Mouse (Mus musculus) lung, postnatal 25 days (tissue): ENCODE results near the gene Tapbp.
"Not testable (repeated sequence)": the region's sequence is repeated elsewhere in the genome, so short reads cannot be mapped to it uniquely, and the experiment has no call there.

ENCODE experiments used
- DNase-seq: peaks from one replicate; pipeline ENCODE4 v3.0.0; 2022; ENCODE audit warnings: low spot score

Tapbp gene

DNA sequence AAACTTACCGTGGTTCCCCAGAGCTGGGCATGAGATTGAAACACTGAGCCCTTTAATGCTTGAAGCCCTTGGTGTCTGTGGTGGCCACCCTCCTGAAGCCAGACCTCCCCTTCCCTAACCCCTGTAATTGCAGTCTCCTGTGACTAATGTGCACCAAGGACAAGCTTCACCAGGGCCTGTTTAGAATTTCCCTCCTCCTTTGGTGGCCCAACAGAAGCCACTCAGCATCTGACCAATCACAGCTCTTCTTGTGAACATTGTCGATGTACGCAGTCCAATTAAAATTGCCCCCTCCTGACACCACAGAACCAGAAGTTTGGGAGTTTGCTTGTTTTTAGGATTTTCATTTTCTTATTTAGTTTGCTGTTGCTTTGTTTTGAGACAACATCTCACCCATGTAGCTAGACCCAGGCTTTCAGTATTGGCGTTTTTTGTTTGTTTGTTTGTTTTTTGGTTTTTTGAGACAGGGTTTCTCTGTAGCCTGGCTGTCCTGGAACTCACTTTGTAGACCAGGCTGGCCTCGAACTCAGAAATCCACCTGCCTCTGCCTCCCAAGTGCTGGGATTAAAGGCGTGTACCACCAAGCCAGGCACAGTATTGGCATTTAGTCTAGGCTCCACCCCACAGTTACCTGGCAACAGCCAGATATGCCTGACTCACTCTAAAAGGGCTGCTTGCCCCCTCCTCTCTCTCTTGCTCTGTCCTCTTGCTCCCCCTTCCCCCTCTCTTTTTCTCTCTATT is 11.6 kb upstream of the Tapbp start:
- DNase-seq, result not testable (repeated sequence)

DNA sequence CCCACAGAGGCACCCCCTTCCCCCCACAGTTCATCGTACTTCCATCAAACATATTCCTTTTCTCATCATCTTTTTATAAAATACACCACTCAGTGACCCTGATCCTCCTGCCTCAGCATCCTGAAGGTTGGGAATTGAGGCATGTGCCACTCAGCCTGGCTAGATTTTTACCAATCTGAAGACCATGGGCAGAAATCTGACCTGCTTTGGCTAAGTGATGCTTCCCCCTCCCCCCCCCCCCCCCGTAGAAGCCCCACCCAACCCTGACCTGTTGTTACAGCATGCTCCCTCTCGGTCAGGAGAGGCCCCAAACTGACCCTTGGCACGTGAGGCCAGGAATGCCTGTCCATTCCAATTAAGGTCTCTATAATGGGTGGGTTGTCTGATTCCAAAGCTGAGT is 10.9 kb upstream of the Tapbp start, which contains the start of gene Platr17:
Gene Platr17, plus strand, starts transcription at position 301 of the 400 bp plus-strand sequence.
- DNase-seq, result not testable (repeated sequence)

DNA sequence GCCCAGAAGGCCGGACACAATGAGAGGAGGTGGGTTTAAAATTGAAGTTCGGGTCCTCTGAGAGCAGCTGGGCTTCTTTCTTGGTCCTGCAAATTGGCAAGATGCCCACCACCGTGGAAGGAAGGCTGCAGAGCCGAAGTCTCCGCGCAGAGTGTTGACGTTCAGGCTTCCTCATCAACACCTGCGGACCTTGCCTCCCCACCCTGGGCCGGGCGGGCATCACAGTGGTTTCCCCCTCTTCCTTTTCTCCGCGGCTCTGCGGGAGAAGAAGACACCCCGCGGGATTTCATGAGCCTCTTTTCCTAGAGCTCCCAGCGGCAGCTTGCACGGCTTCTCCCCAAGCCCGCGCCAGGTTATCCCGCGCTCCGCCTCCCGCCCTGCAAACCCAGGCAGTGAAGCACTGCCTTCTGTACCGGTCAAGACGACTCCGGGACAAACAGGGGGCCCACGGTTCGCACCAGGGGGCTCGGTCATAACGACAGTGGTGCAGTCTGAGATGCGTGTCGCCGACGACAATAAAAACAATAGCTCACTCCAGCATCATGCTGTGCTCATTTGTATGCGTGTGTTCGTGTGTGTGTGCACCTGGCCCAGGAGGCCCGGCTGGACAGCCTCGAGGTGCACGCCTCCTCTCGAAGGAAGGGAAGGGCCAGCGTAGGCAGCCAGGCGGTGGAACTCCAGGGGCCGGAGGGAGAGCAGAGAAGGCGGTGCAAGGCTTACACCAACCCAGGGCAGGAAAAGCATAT is 7.2 kb upstream of the Tapbp start:
- DNase-seq, result peak; percentile 32

DNA sequence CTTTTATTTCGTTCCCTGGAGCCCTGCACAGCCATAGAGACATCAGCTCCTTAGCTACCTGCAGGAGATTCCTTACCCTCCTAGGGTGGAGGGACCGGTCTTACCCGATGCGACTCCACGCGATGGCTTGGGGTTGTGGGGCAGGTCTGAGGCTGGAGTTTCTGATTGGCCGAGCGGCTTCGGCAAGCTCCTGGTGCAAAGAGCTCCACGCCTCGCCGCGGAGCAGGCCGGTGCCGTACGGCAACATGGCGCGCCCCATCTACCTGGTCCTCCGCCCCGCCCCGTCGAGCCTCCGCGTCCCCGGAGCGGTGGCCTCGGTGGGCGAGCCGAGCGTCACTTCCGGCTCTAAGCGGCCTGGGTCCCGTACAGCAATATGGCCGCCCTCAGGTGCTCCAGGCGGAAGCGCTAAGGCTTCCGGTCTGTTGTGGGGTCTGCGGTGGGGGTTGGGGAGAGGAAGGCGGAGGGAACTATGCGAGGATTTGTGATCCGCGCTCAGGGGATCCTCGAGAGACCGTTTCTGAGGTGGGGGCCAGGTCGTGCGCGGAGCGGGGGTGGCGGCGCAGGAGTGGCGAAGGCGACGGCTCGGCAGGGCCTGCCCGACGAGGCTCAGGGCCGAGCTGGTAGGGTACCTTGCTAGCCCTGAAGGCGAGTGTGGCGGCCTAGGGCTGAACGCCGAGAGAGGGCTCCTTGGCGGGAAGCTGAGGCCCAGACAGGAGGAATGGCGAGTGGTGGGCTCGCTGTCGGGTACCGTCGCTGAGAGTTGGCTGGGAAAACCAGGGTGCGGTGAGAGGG is 6.4 kb upstream of the Tapbp start, which contains the start of gene Daxx:
Gene Daxx, plus strand, starts transcription at position 338 of the 792 bp plus-strand sequence.
- peak; percentile 98 for DNase-seq

- peak; percentile 72 for DNase-seq
These were observed 5.8 kb upstream of the Tapbp start for GRCm38 (mm10) chr17:33909869-33910250.

DNA sequence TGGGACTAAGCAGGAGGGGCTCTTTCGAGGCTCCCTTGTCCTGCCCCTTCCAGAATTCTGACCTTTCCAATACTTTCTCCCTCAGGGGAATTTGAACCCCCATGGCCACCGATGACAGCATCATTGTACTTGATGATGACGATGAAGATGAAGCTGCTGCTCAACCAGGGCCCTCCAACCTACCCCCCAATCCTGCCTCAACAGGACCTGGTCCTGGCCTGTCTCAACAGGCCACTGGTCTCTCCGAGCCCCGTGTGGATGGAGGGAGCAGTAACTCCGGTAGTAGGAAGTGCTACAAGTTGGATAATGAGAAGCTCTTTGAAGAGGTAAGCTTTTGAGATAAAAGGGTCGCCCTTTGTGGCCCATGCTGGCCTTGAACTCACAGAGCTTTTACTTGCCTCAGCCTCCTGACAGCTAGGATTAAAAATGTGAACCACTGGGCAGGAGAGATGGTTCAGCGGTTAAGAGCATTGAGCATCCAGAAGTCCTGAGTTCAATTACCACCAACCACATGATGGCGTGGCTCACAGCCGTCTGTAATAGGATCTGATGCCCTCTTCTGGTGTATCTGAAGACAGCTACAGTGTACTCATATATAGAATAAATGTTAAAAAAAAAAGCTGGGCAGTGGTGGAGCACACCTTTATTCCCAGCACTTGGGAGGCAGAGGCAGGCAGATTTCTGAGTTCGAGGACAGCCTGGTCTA is 5.2 kb upstream of the Tapbp start:
- DNase-seq, result no peak

DNA sequence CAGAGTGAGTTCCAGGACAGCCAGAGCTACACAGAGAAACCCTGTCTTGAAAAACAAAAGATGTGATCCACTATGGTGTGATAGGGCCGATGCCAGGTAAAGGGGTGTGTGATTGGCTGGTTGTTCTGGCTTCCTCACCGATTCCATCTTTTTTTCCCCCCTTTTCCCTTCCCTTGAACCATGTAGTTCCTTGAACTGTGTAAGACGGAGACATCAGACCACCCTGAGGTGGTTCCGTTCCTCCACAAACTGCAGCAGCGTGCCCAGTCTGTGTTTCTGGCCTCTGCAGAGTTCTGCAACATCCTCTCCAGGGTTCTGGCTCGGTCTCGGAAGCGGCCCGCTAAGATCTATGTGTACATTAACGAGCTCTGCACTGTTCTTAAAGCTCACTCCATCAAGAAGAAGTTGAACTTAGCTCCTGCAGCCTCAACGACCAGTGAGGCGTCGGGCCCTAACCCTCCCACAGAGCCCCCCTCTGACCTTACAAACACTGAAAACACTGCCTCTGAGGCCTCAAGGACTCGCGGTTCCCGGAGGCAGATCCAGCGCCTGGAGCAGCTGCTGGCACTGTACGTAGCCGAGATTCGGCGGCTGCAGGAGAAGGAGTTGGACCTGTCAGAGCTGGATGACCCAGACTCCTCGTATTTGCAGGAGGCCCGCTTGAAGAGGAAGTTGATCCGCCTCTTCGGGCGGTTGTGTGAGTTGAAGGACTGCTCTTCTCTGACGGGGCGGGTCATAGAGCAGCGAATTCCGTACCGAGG is 4.5 kb upstream of the Tapbp start:
- DNase-seq, result no peak

DNA sequence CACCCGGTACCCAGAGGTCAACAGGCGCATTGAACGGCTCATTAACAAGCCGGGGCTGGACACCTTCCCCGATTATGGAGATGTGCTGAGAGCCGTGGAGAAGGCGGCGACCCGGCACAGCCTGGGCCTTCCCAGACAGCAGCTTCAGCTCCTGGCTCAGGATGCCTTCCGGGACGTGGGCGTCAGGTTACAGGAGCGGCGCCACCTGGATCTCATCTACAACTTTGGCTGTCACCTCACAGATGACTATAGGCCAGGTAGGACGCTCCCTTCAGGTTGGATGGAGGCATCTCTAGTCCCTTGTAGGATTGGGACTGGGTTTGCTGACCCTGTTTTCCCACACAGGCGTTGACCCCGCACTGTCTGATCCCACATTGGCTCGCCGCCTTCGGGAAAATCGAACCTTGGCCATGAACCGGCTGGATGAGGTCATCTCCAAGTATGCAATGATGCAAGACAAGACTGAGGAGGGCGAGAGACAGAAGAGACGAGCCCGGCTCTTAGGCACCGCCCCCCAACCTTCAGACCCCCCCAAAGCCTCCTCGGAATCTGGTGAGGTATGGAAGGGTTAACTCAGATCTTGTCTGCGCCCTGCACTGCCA is 3.8 kb upstream of the Tapbp start:
- no peak for DNase-seq

DNA sequence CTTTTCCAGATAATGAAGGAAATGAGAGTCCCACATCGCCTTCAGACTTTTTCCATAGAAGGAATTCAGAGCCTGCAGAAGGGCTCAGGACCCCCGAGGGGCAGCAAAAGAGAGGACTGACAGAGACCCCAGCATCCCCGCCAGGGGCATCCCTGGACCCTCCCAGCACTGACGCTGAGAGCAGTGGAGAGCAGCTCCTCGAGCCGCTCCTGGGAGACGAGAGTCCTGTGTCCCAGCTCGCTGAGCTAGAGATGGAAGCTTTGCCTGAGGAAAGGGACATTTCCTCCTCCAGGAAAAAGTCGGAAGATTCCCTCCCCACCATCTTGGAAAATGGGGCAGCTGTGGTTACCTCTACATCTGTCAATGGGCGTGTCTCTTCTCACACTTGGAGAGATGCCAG is 2.4 kb upstream of the Tapbp start:
- DNase-seq, result no peak

GRCm38 (mm10) chr17:33913905-33914304 is 1.8 kb upstream of the Tapbp start:
- DNase-seq, result no peak

- DNase-seq, result no peak
These were observed 719 bp upstream of the Tapbp start for GRCm38 (mm10) chr17:33914969-33915391.

GRCm38 (mm10) chr17:33916294-33916693 is 595 bp downstream of the Tapbp start:
- no peak for DNase-seq

- DNase-seq, result no peak
These were observed 1.4 kb downstream of the Tapbp start for GRCm38 (mm10) chr17:33916847-33917655.

DNA sequence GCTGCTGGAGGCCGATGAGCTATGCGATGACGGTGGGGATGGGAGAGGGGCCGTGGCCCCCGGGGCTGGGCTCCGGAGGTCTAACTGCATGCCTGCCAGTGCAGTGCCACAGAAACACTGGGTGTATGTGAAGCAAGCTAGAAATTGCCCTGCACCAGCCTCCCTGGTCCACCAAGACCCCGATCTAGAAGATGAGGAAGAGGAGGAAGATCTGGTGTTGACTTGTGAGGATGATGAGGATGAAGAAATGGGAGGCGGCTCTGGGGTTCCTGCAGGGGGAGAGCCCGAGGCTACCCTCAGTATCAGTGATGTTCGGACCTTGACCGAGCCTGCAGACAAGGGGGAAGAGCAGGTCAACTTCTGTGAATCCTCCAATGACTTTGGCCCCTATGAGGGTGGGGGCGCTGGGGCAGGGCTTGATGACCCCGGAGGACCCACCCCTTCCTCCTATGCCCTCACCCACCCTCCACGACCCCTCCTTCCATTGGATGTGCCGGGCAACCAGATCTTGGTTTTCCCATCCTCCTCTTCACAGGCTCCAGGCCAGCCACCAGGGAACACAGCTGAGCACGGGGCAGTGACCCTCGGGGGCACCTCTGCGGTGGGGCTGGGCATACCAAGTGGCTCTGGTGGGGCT is 2.1 kb downstream of the Tapbp start:
- DNase-seq, result no peak

DNA sequence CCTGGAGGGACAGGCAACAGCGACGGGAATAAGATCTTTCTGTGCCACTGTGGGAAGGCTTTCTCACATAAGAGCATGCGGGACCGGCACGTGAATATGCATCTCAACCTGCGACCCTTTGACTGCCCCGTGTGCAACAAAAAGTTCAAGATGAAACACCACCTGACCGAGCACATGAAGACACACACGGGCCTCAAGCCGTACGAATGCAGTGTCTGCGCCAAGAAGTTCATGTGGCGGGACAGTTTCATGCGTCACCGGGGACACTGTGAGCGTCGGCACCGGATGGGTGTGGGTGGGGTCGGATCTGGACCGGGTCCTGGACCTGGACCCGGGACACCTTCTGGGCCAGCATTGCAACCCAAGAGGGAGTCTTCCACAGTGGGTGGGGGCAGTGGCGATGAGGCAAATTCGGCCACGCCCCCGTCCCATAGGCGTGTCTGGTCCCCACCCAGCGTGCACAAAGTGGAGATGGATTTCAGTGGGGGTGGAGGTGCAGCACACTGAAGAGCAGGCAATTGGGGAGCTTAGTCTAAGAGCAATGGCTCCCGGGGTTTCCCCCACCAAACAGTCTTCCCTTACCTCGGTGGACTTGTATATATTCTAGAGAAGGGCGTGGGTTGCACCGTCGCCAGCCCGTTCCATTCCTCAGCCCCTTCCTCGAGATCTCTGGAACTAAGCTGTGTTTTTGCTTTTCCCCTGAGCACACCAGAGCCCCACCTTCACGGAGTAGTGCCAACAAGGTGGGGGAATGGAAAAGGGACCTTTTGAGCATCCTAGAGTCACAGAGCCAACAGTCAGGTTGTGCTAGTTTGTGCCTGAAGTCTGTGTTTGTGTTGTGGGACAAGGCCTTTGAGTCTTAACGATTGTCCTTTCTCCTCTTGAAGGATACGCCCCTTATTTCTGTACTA is 2.8 kb downstream of the Tapbp start:
- no peak for DNase-seq

DNA sequence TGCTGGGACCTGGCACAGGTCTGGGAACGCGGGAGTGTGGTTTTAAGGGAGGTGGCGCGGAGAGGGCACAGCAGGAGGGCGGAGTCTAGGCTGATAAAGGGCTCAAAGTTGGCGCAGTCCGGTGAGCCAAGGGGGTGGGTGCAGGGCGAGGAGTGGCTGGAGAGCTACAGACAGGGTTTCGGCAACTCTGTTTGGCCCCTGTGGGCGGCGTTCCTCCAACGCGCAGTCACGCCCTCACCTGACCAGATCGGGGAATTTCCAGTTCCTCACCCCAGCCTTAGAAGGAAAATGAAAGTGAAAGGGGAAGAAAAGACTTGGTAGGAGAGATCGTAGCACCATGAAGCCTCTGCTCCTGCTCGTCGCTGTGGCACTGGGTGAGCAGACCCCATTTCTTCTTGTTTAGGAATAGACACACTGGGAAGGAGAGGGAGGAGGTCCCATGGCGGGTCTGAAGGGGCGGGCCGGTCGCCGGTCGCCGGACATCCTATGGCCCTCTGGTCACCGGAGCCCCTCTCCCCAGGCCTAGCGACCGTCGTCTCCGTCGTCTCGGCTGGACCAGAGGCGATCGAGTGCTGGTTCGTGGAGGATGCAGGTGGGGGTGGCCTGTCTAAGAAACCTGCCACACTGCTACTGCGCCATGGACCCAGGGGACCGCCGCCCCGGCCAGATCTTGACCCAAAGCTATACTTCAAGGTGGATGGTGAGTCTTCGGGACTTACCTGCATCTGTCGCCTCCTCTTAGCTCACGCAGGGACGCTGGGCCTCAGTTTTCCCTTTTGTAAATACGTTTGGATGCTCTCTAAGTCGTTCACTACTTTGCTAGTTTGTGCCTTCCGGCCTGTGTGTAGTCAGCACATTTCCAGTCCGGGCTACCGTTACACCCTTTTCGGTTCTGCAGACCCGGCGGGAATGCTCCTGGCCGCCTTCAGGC is 3.9 kb downstream of the Tapbp start:
- peak; percentile 96 for DNase-seq
